Mouse (Mus musculus) cerebellum, adult 8-10 months (tissue): ENCODE measurements at regions not wholly inside any gene's neighbourhood (a gene's known extent, or its start where the extent isn't known, plus 50 kb on each side); places are given as distances from the start of the nearest gene placed in this dataset.

Experiments
- DNase-seq: peaks from one replicate; pipeline ENCODE4 v3.0.0; 2022

DNA sequence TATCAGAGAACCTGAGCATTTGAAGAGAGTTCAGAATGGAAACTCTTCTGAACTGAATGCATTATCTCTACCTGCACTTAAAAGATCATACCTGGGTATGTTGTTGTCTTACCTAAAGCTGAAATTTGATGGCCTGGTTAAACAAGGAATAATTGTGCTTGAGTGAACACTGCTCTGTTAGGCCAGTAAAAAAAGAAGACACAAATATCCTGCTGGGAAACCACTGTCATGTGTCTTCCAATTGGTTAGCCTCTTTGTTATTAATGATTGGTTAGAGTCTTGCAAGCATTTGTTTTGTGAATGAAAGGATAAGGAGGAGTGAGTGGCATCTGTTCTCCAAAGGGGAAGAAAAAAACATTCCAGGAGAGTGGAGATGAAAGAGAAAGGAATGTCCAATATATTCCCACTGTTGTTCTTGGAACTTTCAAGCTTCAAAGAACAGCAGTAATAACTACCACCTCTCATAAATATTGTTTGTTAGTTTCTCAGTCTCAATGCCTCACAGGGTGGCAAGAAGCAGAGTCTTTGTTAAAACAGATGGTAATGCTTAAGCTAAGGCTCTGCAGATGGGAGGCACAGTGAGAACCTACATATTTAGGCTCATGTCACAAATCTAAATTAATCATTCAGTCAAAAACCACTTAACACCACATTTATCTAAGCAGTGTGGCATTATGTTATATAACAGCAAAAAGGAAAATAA is 165.5 kb downstream of the Dsel start:
- no peak for DNase-seq

DNA sequence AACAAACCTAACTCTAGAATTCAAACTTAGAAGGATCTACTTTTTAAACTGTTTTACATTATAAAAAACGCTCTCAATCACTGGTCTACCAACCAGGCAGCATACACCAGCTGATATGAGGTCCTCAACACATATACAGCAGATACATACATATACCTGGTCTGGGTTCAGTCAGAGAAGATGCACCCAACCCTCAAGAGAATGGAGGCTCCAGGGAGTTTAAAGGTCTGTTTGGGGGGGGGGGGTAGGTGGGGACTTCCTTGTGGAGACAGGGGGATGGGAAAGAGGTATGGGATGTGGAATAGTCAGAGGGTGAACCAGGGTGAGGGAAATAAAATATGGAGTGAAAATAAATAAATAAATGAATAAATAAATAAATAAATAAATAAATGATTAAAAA is 203.8 kb downstream of the Dsel start:
- DNase-seq: no peak

DNA sequence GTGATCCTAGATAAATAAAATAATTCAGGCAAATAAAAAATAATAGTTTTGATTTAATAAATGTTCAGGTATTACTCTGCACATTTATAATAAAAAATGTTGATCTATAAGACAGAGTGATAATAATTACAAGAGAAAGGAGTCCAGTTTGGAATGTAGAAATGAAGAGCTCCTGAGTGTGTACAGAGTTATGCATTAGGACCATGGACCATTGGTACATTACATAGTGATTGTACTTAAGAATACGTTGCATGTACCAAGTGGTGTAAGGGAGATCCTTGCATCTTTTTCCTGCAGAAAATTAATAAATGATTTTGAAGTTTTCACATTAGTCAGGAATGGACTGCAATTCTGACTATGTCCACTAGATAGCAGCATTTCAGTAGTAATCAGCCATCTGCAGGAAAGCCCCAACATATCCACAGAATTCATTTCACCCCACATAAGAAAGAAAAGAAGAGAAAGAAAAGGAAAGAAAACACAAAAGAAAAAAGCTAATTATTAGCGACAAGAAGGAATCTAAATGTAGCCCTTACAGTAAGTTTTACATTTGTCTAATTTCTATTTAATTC is 204.5 kb downstream of the Dsel start:
- peak; percentile 5 for DNase-seq

DNA sequence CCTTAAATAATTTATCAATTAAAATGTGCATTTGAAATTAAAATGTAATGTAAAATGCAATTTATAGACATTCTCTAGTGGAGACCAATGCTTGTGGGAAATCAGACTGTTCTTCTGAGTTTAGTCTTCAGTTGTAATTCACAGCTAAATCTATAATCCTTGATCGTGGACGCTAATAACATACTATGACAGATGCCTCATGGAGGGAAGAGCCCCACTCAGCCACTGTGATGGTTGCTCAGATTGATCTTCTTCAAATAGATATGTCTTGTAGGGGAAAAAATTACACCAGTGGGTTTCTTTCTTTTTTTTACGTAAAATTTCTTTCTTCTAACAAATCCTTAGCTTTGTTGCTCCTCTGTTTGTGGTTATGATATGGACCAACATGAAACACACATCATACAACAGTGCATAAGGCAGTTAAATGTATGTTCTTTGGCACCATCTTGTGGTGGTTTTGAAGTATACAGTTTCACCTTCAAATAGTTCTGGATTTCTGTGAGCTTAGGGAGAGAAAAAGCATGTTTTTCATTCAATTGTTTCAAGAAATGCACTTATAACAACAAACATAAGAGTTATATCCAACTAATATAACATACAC is 230.8 kb downstream of the Dsel start:
- no peak for DNase-seq
